Mouse (Mus musculus) activated CD4-positive, CD25-positive, alpha-beta regulatory T cell, adult 4 months (primary cell): ENCODE data around the gene Ucp2. TPM values are rescaled to one million over a fixed set of nuclear protein-coding genes. Genes with fewer than 3 reads are reported as not detected.

Experiments used
- ATAC-seq: one replicate; pipeline ENCODE4 v1.8.0; 2017
- polyA plus RNA-seq, 2 experiments: library from polyadenylated mRNA; unstranded; fragments of 100-300 nt; shearing (Covaris generic); gene quantifications; one replicate each; pipeline ENCODE4 v1.2.1; 2017

Gene Ucp2
- polyA plus RNA-seq = 1,000 to 10,000 TPM; 1,097 to 1,340 TPM

DNA sequence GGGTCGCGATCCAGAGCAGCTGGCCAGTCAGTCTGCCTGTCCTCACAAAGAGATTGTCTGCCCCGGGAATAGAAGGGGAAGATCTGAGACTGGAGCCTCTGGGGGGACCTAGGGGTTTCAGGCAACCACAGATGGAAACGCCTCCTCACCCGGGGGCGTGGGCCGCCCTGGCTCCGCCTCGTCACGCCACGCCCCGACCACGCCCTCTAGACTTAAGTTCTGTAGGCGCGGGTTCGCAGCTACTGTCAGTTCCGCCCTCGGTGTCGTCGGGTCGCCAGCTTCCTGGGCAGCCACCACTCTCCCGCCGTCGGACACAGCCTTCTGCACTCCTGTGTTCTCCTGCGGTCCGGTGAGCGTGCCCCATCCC, at the start of gene Ucp2:
Gene Ucp2 (plus strand): TSS at position 221 of the 367 bp plus-strand sequence.
- peak; percentile 44 for ATAC-seq

DNA sequence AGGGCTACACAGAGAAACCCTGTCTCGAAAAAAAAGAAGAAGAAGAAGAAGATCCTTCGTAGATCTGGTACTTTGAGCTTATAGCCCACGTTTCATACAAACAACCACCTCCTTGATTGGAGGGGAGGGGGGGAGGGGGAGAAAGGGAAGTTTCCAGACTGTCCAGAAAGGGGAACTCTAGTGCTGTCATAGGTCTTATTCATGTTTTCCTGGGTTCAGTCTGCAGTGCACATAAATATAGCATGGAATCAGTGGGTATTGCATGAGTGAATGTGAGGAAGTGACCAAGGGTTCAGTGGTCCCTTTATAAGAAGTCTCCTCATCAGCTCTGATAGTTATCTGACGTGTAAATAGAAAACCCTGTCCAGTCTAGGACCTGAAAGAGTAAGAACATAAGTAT, 49.4 kb upstream of the Ucp2 start:
- no peak for ATAC-seq

DNA sequence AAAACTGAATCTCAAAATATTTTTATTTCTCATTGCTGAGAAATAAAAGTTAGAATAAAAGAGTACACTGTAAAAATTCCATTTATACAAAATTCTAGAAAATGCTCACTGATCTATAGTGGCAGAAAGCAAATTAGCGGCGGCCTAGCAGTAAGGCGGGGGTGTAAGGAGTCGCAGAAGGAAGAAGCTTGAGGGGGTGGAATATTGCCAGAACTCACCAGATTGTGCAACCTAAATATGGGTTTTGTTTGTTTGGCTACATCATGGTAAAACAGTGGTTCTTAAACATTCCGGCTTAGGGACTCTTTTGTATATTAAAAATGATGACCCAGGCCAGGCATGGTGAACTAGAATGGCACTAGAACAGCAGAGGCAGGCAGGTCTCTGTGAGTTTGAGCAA, 46.9 kb upstream of the Ucp2 start:
- ATAC-seq = no peak

DNA sequence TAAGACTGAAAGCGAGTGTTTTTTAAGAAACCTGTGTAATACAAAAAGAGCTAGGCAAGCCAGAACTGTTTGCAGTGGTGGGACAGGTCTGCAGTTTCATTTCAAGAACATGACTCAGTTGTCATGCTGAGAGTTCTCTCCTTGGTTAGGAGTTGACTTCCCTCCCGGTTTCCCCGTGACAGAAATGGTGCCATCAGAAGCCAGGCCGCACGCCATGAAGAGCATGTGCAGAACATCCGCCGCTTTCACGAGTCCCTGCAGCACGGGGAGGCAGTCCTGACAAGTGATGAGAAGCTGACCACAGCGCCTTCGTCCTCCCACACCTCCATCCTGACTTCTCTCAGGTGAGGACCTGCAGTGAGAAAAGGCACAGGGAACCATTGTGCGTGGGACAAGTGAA, 44.6 kb upstream of the Ucp2 start:
- ATAC-seq = peak; percentile 11

DNA sequence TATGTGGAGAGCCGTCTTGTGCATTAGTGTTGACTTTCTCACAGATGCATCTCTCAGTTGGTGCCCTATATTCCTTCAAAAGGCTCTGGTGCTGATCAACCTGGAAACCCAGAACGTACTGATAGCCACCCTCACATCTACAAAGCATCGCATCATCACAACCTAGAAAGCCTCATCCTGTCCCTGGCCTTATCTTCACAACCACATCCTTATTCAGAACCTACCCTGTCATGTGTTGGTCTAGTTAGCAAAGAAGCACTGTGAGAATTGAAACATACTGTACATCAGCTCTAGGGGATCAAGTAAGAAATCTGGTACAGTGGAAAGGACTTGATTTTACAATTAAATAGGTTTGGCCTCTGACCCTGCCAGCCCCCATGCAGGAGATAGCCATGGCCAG, 44.2 kb upstream of the Ucp2 start:
- ATAC-seq = peak; percentile 99

DNA sequence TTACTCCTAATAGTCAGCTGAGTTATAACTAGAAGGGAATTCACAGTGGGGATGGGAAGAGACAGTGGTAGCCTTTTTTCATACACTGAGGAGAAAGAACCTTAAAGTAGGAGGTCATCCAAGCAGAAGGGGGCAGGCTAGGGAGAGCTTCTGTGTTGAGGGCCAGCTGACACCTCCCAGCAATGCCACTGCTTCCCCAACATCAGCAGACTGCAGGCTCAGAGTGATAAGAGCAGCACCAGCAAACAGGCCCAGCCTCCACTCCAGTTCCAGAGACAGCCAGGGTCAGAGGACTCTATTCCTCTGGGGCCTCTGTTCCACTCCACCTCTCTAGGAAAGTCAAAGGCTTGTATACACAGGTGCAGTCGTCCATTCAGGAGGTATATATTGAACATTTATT, 35.0 kb upstream of the Ucp2 start:
- ATAC-seq = no peak

DNA sequence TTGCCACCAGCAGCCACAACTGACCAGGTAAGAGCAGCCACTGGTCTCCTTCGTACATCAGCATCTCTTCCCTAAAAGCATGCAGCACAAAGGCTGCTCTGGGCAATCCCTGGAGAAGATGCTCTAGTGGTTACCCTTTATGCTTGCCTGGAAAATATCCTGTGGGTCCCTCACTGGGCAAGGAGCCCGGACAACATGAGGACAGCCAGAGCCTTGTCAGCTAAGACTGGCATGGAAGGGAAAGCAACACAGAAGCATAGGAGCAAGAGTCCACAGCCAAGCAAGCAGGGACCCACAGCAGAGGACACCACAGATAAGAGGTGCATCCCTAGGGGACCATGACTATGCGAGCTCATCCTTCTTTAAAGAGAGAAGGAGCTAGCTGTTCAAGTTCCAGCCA, 33.3 kb upstream of the Ucp2 start:
- no peak for ATAC-seq

DNA sequence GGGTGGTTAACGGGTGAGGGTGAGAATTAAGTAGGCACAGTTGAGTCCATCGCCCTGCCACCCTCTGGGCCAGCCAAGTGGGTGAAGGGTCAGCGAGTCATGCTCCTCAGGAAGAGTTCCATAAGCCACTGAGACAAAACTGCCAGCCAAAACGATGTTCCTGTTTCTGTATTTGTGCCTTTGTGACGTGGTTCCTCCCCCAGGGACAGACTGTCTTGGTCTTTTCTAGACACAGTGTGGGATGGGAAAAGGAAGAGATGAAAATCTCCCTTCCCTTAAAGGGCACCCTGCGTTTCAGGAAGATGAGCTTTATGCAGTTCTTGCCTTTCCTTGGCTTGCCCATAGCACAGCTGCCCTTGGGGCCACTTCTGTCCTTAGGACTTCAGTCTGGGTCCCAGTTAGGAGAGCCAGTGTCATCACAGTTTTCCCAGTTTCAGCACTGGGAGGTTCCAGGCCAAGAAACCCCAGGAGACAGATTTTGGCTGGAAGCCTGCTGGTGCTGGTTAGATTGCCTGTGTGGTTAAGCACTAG, 31.5 kb upstream of the Ucp2 start:
- no peak for ATAC-seq

DNA sequence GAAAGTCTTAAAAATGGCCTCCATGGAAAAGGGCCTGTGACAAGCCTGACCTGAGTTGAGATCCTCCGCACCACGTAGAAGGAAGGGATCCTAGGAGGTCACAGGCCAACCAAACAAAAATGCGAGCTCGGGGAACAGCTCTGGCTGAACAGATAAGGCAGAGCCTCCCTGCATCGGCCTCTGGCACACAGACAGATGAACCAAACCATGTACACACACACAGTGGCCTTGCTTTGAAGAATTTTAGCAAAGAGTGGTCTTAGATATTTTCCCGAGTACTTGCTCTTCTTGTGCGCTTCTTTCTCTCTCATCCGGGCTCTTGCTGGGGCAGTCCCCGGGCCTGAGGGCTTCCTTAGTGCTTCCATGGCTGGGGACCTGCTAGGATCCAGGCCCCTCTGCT, 29.9 kb upstream of the Ucp2 start:
- no peak for ATAC-seq

DNA sequence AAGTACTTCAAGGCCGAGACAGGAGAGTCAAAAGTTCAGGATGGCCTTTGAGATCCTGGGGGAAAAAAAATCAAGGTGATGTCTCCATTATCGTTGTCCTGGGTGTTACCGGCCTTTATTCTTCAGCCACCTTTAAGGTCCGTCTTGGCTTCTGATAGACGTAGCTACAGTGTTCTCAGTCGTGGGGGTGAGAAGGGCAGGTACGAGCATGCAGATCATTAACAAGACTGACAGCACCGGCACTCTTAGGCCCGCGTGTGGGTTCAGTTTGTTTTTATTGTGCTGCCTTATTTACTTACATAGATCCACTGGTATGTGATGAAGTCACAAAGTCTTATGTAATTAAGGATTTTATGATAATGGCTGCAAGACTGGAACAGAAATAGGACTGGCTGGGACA, 29.4 kb upstream of the Ucp2 start:
- no peak for ATAC-seq

DNA sequence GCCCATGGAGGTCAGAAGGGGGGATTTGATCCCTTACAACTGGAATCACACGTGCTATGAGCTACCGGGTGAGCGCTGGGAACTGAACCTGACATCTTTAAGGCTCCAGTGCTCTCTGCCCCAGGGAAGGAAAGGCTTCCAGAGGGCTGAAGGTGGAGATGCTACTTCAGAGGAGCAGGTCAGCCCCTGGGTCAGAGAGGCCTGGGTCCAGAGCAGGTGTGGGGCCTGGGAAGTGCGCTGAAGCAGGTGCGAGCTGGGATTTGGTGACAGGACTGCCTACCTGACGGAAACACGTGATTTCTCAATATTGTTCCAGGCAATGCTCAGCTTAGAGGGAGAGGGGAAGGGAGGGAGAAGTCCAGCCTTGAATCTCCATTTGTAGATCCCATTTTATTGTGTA, 28.9 kb upstream of the Ucp2 start:
- ATAC-seq = no peak

DNA sequence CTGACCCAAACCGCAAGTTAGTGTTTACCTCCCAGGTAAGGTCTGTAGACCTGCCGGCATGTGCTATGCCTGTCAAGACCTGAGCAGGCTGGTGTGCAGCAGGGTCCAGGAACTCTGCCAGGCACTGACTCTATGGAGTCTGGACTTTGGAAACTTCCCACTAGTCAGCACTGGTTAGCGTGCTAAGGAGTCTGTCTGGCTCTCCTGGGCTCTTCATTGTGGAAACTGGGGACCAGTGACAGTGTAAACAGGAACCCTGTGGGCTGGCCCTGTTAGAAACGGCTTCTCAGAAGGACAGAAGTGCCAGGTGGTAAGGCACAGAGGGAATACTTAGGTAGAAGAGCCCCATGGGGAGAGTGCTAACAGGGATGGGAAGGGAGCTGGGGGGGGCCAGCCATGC, 27.9 kb upstream of the Ucp2 start:
- ATAC-seq = no peak

DNA sequence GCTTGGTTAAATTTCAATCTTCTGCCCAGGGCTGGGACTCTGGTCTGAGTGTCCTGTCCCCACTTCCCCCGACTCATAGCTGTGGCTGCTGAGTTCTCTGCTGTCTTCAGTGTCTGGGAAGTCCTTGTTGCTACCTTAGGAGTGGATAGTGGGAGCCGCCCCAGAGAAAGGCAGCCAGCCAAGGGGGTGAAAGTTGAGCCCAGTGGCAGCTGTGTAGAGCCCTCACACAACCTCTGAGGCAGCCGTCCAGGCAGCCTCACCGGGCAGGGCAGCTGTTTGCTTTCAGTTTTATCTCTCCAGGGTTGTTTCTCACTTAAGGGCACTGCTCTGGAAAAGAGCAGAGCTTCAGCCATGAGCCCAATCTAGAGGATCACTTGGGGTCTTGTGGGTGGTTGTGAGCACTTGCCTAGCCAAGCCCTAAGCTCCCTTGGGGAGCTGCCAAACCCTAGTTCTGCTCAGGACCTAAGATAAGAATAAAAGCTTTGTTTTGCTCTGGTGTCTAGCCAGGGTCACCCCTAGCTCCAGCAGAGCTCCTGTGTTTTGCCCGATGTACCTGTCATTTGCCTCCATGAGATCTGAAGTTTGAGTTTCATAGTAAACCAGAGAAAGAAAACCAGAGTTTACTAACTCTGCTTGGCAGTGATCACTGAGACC, 27.4 kb upstream of the Ucp2 start:
- ATAC-seq = no peak

DNA sequence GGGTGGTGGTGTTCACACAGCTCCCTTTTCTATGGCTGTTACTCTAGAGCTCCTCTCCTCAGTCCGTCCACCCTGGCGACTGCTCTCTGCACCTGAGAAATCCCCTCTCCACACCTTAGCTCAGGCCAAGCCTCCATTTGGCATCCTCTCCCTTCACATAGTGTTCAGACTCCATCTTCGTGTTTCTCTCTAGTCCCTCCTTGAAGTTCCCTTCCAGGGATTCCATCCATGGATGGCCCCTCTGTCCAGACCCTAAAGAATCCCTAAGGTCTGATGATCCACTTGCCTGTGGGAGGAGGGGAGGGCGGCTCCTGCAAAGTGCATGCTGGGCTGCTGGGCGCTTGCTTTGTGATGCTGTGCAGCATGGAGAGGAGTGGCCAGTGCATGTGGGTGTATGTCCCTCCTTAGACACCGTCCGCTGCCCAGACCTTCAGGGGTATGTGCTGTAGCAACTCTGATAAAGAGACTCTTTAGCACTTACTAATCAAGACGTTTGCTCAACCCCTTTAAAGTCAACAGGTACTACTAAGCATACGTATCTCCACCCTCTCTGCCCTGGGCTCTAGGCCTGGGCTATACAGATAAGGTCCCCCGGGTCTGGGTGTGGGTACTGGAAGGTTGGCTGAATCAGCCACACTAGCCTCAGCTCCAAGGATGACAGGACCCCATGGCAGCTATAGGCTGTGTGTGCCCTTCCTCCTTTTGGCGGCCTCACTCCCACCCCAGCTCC, 26.2 kb upstream of the Ucp2 start:
- ATAC-seq = no peak

DNA sequence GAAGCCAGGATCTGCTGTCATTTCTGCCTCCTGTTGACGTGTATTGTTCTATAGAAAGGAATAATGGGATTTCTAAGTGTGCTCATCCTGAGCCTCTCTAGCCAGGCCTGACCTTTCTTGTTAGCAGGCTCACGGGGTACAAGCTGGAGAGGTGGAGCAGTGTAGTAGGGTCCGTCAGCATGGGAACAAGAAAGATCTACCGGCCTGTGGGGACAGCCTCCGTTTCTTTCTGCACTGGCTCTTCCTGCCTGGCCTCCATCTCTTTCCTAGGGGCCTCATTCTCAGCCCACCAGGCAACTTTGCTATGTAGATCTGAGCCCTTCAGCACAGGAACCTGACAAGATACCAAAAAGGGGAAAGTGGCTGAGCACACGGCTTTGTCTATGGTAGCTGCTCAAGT, 24.4 kb upstream of the Ucp2 start:
- ATAC-seq = no peak

DNA sequence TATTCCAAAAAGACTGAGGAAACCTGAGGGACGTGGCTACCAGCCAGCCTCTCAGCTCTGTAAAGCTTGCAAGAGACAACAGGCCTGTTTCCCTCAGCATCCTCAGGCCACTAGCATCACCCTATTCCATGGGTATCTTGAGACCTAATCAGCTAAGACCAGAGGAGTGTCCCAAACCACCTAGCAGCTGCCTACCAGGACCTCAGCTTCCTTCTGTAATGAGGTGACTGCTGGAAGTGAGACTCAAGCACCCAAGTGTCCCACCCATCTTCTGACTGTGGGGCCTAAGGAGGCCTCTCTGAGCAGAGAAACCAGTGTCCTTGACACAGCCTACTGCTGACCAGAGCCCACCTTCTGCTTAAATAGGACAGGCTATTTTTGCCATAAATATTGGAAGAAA, 23.6 kb upstream of the Ucp2 start:
- ATAC-seq = no peak

DNA sequence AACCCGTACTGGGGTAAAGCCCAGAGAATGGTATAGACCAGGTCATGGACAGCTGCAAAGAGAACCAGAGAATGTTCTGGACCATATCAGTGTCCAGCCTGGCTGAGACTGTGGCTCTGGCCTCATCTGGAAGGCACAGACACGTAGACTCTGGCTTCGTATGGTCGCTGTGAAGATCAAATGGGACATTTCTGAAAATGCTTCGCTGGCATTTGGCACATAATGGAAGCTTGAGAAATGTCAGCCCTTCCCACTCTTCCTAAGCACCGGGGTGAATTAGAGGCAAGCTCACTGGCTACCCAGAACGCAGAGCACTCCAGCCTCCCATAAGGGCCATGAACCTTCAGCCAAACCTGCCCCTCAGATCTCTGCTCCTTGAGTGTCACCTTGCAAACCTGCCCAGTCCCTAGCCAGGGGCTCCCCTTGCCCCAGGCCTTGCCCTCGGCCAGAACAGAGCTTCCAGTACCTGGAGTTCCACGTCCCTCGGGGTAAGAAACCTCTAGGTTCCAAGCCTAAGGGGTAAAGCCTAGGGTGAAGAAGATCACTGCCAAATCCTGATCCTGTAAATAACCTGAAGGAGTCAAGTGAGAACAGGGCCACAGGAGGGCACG, 22.2 kb upstream of the Ucp2 start:
- no peak for ATAC-seq

DNA sequence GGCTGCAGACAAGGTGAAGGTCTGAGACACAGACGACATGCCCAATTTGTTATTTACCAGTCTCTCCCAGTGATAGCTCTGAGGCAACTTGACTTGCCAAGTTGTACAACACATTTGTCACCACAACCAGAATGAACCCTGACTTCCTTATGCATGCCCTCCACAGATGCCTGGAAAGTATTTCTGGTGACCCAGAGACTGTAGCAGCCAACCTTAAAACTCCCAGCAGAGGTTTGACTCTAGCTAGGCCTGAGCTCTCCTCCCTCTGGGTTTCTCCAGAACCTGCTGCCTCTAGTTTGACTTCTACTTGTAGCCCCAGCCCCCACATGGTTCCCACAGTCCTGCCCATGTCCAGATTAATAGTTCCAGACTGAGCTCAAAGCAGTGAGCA, 21.7 kb upstream of the Ucp2 start:
- no peak for ATAC-seq

DNA sequence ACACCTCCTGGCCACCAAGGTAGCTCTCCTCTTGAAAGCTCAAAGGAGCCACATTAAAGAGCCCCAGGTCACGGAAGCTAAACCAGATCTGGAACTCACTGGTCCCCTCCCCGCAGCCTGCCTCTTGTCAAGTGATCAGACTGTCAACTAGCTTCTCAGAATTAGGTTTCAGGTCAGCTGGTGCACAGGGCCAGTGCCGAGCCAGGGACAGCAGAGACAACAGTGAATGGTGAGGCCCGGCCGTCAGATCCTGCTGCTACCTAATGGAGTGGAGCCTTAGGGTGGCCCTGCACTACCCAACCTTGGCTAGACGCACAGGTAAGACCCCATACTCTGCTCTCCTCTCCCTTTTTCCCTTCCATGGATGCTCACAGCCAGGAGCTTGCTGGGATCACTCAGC, 20.4 kb upstream of the Ucp2 start, which contains the start of gene Ucp3:
Gene Ucp3 (plus strand): TSS at position 214 of the 400 bp plus-strand sequence.
- no peak for ATAC-seq

DNA sequence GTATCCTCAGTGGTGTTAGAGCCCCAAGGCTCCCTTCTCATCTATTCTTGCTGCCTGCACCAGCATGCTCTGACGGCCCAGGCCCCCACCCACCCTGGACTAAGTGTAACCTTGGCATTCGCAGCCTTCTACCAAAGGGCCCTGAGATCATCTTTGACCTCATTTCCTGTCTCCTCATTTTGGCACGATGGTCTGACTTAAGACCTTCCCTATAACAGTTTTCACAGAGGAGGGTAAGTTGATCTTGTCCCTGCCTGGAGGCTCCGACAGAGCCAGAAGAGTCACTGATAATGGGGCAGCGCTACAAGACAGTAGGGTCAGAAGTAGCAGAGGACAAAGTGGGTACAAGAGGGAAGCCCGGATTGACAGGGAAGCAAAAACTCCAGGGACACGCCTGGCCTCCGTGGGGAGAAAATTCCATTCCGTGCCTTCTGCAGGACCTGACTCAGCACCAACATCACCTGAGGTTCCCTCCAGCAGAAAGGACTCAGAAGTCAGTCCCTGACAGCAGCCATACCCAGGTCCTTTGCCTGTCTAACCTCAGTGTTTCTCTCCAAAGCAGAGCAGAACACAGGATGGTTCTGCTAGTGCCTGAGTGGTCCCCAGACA, 19.2 kb upstream of the Ucp2 start:
- no peak for ATAC-seq

DNA sequence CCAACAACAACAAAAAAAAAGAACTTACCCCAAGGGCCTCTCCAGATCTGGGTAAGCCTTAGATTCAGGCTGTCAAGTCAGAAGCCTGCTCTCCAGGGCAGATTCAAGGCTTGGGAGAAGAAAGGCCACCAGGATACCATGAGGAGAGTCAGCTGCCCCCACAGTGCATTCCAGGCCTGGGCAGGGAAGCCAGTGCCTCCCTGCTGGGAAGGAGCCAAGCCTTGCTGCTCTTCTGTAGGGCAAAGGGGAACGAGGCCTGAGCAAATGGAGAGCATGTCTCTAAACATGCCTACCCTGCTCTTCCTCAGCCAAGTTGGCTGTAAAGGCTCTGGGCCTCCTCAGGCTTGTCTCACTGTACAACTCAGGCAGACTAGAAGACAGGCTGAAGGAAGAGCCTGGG, 18.5 kb upstream of the Ucp2 start:
- no peak for ATAC-seq

DNA sequence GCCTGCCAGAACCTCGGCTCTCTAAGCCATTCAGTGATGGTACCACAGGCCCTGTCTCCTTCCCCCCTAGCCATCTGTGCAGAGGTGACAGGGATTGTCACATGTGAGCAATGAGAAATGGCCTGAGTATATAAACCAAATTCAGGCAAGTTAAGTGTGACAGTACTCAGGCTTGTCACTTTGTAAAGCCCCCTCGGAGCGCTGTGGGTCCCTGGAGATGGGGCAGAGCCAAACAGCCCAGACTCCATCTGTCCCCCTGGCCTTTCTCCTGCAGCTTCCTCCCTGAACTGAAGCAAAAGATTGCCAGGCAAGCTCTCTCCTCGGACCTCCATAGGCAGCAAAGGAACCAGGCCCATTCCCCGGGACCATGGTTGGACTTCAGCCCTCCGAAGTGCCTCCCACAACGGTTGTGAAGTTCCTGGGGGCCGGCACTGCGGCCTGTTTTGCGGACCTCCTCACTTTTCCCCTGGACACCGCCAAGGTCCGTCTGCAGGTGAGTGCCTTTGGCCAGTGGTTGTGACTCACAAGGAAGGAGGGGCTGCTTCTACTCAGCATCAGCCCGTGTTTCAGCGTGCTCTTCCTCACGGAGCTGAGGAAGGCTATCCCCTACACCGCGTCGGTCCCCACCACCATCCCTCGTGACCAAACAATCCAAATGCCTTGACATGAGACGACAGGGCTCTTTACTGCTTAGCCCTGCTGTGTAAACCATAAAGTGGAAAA, 13.9 kb upstream of the Ucp2 start:
- ATAC-seq = no peak

DNA sequence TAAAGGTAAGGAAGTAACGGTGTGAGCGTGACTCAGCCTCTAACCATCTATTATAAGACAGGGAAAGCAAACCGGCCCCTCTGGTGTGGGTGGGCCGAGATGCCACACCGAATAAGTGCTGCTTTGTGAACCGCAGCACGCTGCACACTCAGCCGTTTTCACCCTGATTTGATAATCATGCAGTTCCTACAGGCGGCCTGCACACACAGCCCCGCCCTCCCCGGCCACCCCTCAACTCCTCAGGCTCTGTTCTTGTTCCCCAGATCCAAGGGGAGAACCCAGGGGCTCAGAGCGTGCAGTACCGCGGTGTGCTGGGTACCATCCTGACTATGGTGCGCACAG, 13.3 kb upstream of the Ucp2 start:
- no peak for ATAC-seq
